Mouse (Mus musculus): ENCODE data around the gene Cdc34.

DNA sequence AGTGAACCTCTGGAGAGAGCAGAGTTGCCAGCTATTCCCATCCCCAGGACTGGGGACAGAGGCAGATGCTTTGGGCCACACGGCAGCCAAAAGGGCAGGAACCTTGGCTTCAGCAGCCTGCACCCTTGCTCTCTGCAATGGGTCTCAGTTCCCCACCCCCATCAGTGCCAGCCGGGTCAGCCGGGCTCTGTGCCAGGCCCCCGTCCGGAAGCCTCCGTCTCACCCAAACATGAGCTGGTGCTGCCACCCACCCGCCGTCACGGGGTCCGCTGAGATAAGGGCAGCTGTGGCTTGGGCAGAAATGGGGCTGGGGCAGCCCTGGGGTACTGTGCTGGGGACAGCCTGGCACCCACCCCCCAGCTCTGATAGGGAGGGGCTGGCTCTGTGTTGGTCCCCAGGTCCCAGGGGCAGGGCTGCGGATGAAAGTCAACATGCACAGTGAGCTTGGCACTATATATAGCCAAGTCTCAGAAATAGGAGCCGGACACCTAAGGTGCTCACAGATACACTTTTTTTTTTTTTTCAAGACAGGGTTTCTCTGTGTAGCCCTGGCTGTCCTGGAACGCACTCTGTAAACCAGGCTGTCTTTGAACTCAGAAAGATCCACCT is 47.5 kb downstream of the Cdc34 start:
- TF ChIP-seq CTCF (conservative IDR thresholded peaks at IDR 0.05; ENCODE audit: low read length): no peak
- TF ChIP-seq POU5F1 (IDR thresholded peaks at IDR 0.05; ENCODE audit: borderline replicate concordance, low read length): no peak
- no peak for TF ChIP-seq NANOG (IDR thresholded peaks at IDR 0.05; ENCODE audit: borderline replicate concordance, low read length)
